Mouse (Mus musculus) testis, postnatal 14 days (tissue): ENCODE data around the gene Syt12.

Source experiments
- DNase-seq: peaks from one replicate; pipeline ENCODE4 v3.0.0; 2021; ENCODE audit warnings: low spot score

Syt12 gene

GRCm38 (mm10) chr19:4398959-4399358 is 78.3 kb downstream of the Syt12 start:
- no peak for DNase-seq

- DNase-seq, result no peak
These were observed 78.7 kb downstream of the Syt12 start for GRCm38 (mm10) chr19:4398630-4398948.

GRCm38 (mm10) chr19:4397798-4398629 is 79.2 kb downstream of the Syt12 start, which contains the start of gene Kdm2a:
TSS of gene Kdm2a (minus strand) at chr19:4398285.
- peak; percentile 75 for DNase-seq

- DNase-seq, result peak; percentile 98
These were observed 80.0 kb downstream of the Syt12 start for GRCm38 (mm10) chr19:4396998-4397797.

- peak; percentile 74 for DNase-seq
These were observed 80.9 kb downstream of the Syt12 start for GRCm38 (mm10) chr19:4396081-4396997.
